Mouse (Mus musculus): ENCODE data around the gene Mnt. TPM values are rescaled to one million over a fixed set of nuclear protein-coding genes. Genes with fewer than 3 reads are reported as not detected.

Gene Mnt
- 10 to 100 TPM; 30.1 to 34.6 TPM for total RNA-seq (2023)

GRCm38 (mm10) chr11:74830256-74831161 lies at the start of gene Mnt:
Gene Mnt, plus strand, starts transcription at chr11:74830920.

Other genes with a start within 250 kb of the Mnt start
- 10 to 100 TPM; 82.9 to 84.9 TPM for gene Rap1gap2, start 220.0 kb upstream of the Mnt start, total RNA-seq (2023)
- gene Ccdc92b, start 211.3 kb upstream of the Mnt start, total RNA-seq (2023): under 1 TPM; 0.09 to 0.35 TPM
- 10 to 100 TPM; 18.7 to 19.6 TPM for gene Cluh, start 181.4 kb upstream of the Mnt start, total RNA-seq (2023)
- 10 to 100 TPM; 89.5 to 96.1 TPM for gene Pafah1b1, start 106.2 kb upstream of the Mnt start, total RNA-seq (2023)
- 10 to 100 TPM in 1 of 2 experiments, 1 to 10 TPM in 1; 9.7 to 10.7 TPM for gene Mettl16, start 60.1 kb upstream of the Mnt start, total RNA-seq (2023)
- 1 to 10 TPM; 1.9 TPM for gene Sgsm2, start 66.1 kb downstream of the Mnt start, total RNA-seq (2023)
- 10 to 100 TPM; 10.7 to 14.0 TPM for gene Tsr1, start 67.2 kb downstream of the Mnt start, total RNA-seq (2023)
- gene Smg6, start 94.9 kb downstream of the Mnt start, total RNA-seq (2023): 10 to 100 TPM; 22.4 to 26.9 TPM
- 1 to 10 TPM; 6.4 to 7.5 TPM for gene Srr, start 95.0 kb downstream of the Mnt start, total RNA-seq (2023)

All from neutrophil, adult 83 days (primary cell).